Comparison of ENCODE assay signal across 12 mouse cellular contexts in the genomic region with DNA sequence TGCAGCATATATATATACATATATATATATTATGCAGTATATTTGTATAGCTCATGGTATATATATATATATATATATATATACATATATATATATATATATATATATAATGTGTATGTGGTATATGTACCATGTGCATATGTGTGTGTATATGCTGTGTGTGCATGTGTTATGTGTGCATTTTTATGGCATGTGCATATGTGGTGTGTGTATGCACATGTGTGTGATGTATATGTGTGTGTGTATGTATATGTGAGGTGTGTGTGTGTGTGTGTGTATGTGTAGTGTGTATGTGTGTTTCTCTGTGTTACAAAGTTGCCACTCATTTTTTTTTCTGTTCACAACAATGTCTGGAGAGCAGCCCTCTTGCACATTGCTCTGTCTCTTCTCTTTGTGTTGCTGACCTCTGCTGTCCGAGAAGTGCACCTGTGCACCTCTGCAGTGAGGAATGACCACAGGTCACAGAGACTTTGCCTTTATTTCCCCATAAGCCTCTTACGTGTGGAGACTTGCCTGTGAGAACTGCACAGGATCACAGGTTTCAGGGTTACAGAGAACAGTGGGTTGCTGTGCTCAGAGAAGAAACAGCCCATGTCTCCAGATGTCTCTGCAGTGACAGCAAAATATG. TPM values are rescaled to one million over a fixed set of nuclear protein-coding genes. Genes with fewer than 3 reads are reported as not detected.
DNase-seq lines count a peak whose midpoint lies in the region; ATAC-seq and TF ChIP-seq lines count a peak whose summit lies in the region.
"Had no signal": no experiment of that assay in that cellular context is flagged by ENCODE, and none has a peak within 500 bp of the region (broad histone marks: within the 10 kb centered on the region; RNA-seq: fewer than 3 reads in every experiment).

No protein-coding gene starts in this region.

- no peak overlapping the region for H3K4me3 ChIP-seq in hindbrain, embryonic 16.5 days (ENCODE audit: low read length)
- no peak overlapping the region for H3K4me3 ChIP-seq in hindbrain, embryonic 14.5 days (replicated peaks; ENCODE audit: low read length)
- no peak overlapping the region for H3K4me3 ChIP-seq in ES-Bruce4 (ENCODE audit: low read depth, low read length)
- no peak overlapping the region for H3K4me3 ChIP-seq in bone marrow, adult 2 months (replicated peaks; ENCODE audit: control insufficient read depth, low read depth, low read length)
- no peak overlapping the region for H3K4me3 ChIP-seq in lung, embryonic 16.5 days (ENCODE audit: low read length)
- H3K4me3 ChIP-seq: limb, embryonic 13.5 days had no signal

- TF ChIP-seq CTCF in ES-Bruce4 (IDR thresholded peaks at IDR 0.05; ENCODE audit: low read depth, low read length): peak; percentile 43
- 0 out of 2 replicates have a peak, but pooled peaks have one; percentile 18 for TF ChIP-seq CTCF in bone marrow, adult 2 months (IDR thresholded peaks at IDR 0.05; ENCODE audit: control insufficient read depth, insufficient read depth, low read length)

- TF ChIP-seq POLR2A in ES-Bruce4 (IDR thresholded peaks at IDR 0.05; ENCODE audit: insufficient read depth, low read length): no peak
- TF ChIP-seq POLR2A in bone marrow, adult 2 months (IDR thresholded peaks at IDR 0.05; ENCODE audit: borderline replicate concordance, control insufficient read depth, low read depth, low read length): no peak

- H3K9me3 ChIP-seq in hindbrain, embryonic 16.5 days (ENCODE audit: control insufficient read depth, low read length): no peaks in the 10 kb centered on the region
- no peaks in the 10 kb centered on the region for H3K9me3 ChIP-seq in hindbrain, embryonic 14.5 days (ENCODE audit: control insufficient read depth, low read length)
- H3K9me3 ChIP-seq in ES-Bruce4 (replicated peaks; ENCODE audit: control insufficient read depth, insufficient read depth, low read length, poor library complexity, severe bottlenecking): no peaks in the 10 kb centered on the region
- no peaks in the 10 kb centered on the region for H3K9me3 ChIP-seq in lung, embryonic 16.5 days (ENCODE audit: control insufficient read depth, low read length)
- H3K9me3 ChIP-seq: limb, embryonic 13.5 days had no signal

- TF ChIP-seq EP300 in ES-Bruce4 (IDR thresholded peaks at IDR 0.05; ENCODE audit: insufficient read depth, low read depth, low read length): no peak

- H3K9ac ChIP-seq in hindbrain, embryonic 16.5 days (ENCODE audit: low read depth, low read length): no peak overlapping the region
- no peak overlapping the region for H3K9ac ChIP-seq in hindbrain, embryonic 14.5 days
- H3K9ac ChIP-seq in ES-Bruce4 (ENCODE audit: low read depth, poor library complexity, severe bottlenecking): no peak overlapping the region
- no peak overlapping the region for H3K9ac ChIP-seq in lung, embryonic 16.5 days (ENCODE audit: low read length)
- H3K9ac ChIP-seq: limb, embryonic 13.5 days had no signal

- H3K4me2 ChIP-seq in hindbrain, embryonic 16.5 days (ENCODE audit: low read length): no peak overlapping the region
- no peak overlapping the region for H3K4me2 ChIP-seq in hindbrain, embryonic 14.5 days (replicated peaks)
- H3K4me2 ChIP-seq in lung, embryonic 16.5 days (ENCODE audit: low read depth, low read length): no peak overlapping the region
- H3K4me2 ChIP-seq: limb, embryonic 13.5 days had no signal

- DNase-seq in hindbrain, embryonic 14.5 days (ENCODE audit: low spot score): no peak
- DNase-seq in spleen, postnatal 4 days (ENCODE audit: low spot score in 2 of 2): no peak
- no peak for DNase-seq in cerebellum, adult 11 months
- DNase-seq in cerebellum, adult 8-10 months: no peak

- no peaks in the 10 kb centered on the region for H3K4me1 ChIP-seq in hindbrain, embryonic 16.5 days (ENCODE audit: control insufficient read depth, insufficient read depth, low read depth, low read length)
- H3K4me1 ChIP-seq in hindbrain, embryonic 14.5 days (replicated peaks; ENCODE audit: control insufficient read depth, insufficient read depth, low read length): no peaks in the 10 kb centered on the region
- H3K4me1 ChIP-seq in ES-Bruce4 (ENCODE audit: control insufficient read depth, insufficient read depth, low read length): no peaks in the 10 kb centered on the region
- no peaks in the 10 kb centered on the region for H3K4me1 ChIP-seq in bone marrow, adult 2 months (ENCODE audit: control insufficient read depth, insufficient read depth, low read length)
- no peaks in the 10 kb centered on the region for H3K4me1 ChIP-seq in lung, embryonic 16.5 days (replicated peaks; ENCODE audit: control insufficient read depth, insufficient read depth, low read length)

- ATAC-seq in hindbrain, embryonic 16.5 days: peak; percentile 56; the same call in 1 of the 2 replicates
- ATAC-seq in hindbrain, embryonic 14.5 days (ENCODE audit: low FRiP score): no peak
- ATAC-seq in lung, embryonic 16.5 days (ENCODE audit: low read depth): peak; percentile 45; the same call in 1 of the 2 replicates
- ATAC-seq: inflammation-experienced regulatory T-cells, adult 6 months had no signal

- WGBS in hindbrain, embryonic 16.5 days: 70% methylated on average over 2 of the region's 2 CpGs
- 59% methylated on average over 2 of the region's 2 CpGs for WGBS in hindbrain, embryonic 14.5 days
- 53% methylated on average over 2 of the region's 2 CpGs for WGBS in bone marrow, adult 2 months
- 60% methylated on average over 2 of the region's 2 CpGs for WGBS in lung, embryonic 16.5 days

- no peak overlapping the region for H3K27ac ChIP-seq in hindbrain, embryonic 16.5 days (ENCODE audit: low read depth, low read length)
- H3K27ac ChIP-seq in hindbrain, embryonic 14.5 days: no peak overlapping the region
- no peak overlapping the region for H3K27ac ChIP-seq in ES-Bruce4 (ENCODE audit: insufficient read depth, low read length)
- H3K27ac ChIP-seq in bone marrow, adult 2 months (ENCODE audit: control insufficient read depth, insufficient read depth, low read depth, low read length, poor library complexity): no peak overlapping the region
- no peak overlapping the region for H3K27ac ChIP-seq in lung, embryonic 16.5 days (ENCODE audit: low read length)
- H3K27ac ChIP-seq: limb, embryonic 13.5 days had no signal

- H3K27me3 ChIP-seq in hindbrain, embryonic 16.5 days (replicated peaks; ENCODE audit: control insufficient read depth, insufficient read depth, low read length): no peaks in the 10 kb centered on the region
- no peaks in the 10 kb centered on the region for H3K27me3 ChIP-seq in hindbrain, embryonic 14.5 days (ENCODE audit: control insufficient read depth, insufficient read depth, low read length)
- no peaks in the 10 kb centered on the region for H3K27me3 ChIP-seq in ES-Bruce4 (ENCODE audit: control insufficient read depth, insufficient read depth, low read length, poor library complexity, severe bottlenecking)
- H3K27me3 ChIP-seq in lung, embryonic 16.5 days (ENCODE audit: control insufficient read depth, insufficient read depth, low read depth, low read length): no peaks in the 10 kb centered on the region
- H3K27me3 ChIP-seq: limb, embryonic 13.5 days had no signal

- no peaks in the 10 kb centered on the region for H3K36me3 ChIP-seq in hindbrain, embryonic 16.5 days (ENCODE audit: control insufficient read depth, insufficient read depth, low read length)
- H3K36me3 ChIP-seq in hindbrain, embryonic 14.5 days (replicated peaks; ENCODE audit: control insufficient read depth, insufficient read depth): no peaks in the 10 kb centered on the region
- H3K36me3 ChIP-seq in ES-Bruce4 (ENCODE audit: control insufficient read depth, insufficient read depth, low read length, poor library complexity, severe bottlenecking): no peaks in the 10 kb centered on the region
- no peaks in the 10 kb centered on the region for H3K36me3 ChIP-seq in lung, embryonic 16.5 days (ENCODE audit: control insufficient read depth, insufficient read depth, low read length)
- H3K36me3 ChIP-seq: limb, embryonic 13.5 days had no signal

RNA-seq across cellular contexts. Expression of a gene that starts 23.3 kb away (rescaled TPM):
- polyA plus RNA-seq in hindbrain, embryonic 16.5 days (2015; fragmentation: Nextera tagmentation; extraction: Ambion mirVana): not detected in 2 replicates
- not detected in 2 replicates for polyA plus RNA-seq in hindbrain, embryonic 14.5 days (2014; fragmentation: Nextera tagmentation; extraction: Ambion mirVana)
- not detected in 2 replicates for polyA plus RNA-seq in ES-Bruce4 (2011; ENCODE audit: insufficient read depth, insufficient read length, low read depth, missing spikeins)
- polyA plus RNA-seq in bone marrow, adult 2 months (2011; ENCODE audit: insufficient read depth, insufficient read length, low replicate concordance, missing spikeins): not detected in 2 replicates
- not detected in 2 replicates for polyA plus RNA-seq in lung, embryonic 16.5 days (2015; fragmentation: Nextera tagmentation; extraction: Ambion mirVana)
- polyA plus RNA-seq: inflammation-experienced regulatory T-cells, adult 6 months; limb, embryonic 13.5 days; neural tube, embryonic 11.5 days; stomach, embryonic 14.5 days had no signal
